ENCODE assay signal across 15 mouse cellular contexts in genomic region chr11:98018222-98018621, GRCm38 (mm10). TPM values are rescaled to one million over a fixed set of nuclear protein-coding genes. Genes with fewer than 3 reads are reported as not detected.
DNase-seq lines count a peak whose midpoint lies in the region; ATAC-seq and TF ChIP-seq lines count a peak whose summit lies in the region.
"Had no signal": no experiment of that assay in that cellular context is flagged by ENCODE, and none has a peak within 500 bp of the region (broad histone marks: within the 10 kb centered on the region; RNA-seq: fewer than 3 reads in every experiment).

No protein-coding gene starts in this region.

- TF ChIP-seq CTCF in left cerebral cortex, adult 2 months (IDR thresholded peaks at IDR 0.05): no peak

- H3K36me3 ChIP-seq in forebrain, embryonic 10.5 days (replicated peaks): peaks cover 44% of the 10 kb centered on the region
- peaks cover 16% of the 10 kb centered on the region for H3K36me3 ChIP-seq in forebrain, embryonic 16.5 days (ENCODE audit: control insufficient read depth, insufficient read depth)
- H3K36me3 ChIP-seq in forebrain, embryonic 15.5 days: peaks cover 42% of the 10 kb centered on the region
- H3K36me3 ChIP-seq in midbrain, embryonic 14.5 days (ENCODE audit: control insufficient read depth, insufficient read depth, low read length): peaks cover 50% of the 10 kb centered on the region
- H3K36me3 ChIP-seq: stomach, embryonic 15.5 days had no signal

- WGBS in forebrain, embryonic 10.5 days: 78% methylated on average over 6 of the region's 6 CpGs
- WGBS in forebrain, embryonic 16.5 days: 66% methylated on average over 6 of the region's 6 CpGs
- 74% methylated on average over 6 of the region's 6 CpGs for WGBS in forebrain, embryonic 15.5 days
- 65% methylated on average over 6 of the region's 6 CpGs for WGBS in midbrain, embryonic 14.5 days

- H3K4me2 ChIP-seq in forebrain, embryonic 16.5 days (ENCODE audit: low read length): no peak overlapping the region
- H3K4me2 ChIP-seq in forebrain, embryonic 15.5 days (replicated peaks): no peak overlapping the region
- 0 out of 2 replicates have a peak overlapping the region, but pooled peaks have one; percentile 10 for H3K4me2 ChIP-seq in midbrain, embryonic 14.5 days (ENCODE audit: low read length)
- H3K4me2 ChIP-seq: stomach, embryonic 15.5 days had no signal

- no peak overlapping the region for H3K9ac ChIP-seq in forebrain, embryonic 16.5 days (replicated peaks; ENCODE audit: low read depth, low read length)
- H3K9ac ChIP-seq in forebrain, embryonic 15.5 days (replicated peaks): peak overlapping the region; percentile 22; the same call in 1 of the 2 replicates
- no peak overlapping the region; the same call in 1 of the 2 replicates for H3K9ac ChIP-seq in midbrain, embryonic 14.5 days (replicated peaks; ENCODE audit: low read length)
- H3K9ac ChIP-seq: liver, embryonic 14.5 days; stomach, embryonic 15.5 days had no signal

- H3K9me3 ChIP-seq in forebrain, embryonic 10.5 days: no peaks in the 10 kb centered on the region
- no peaks in the 10 kb centered on the region for H3K9me3 ChIP-seq in forebrain, embryonic 16.5 days (ENCODE audit: control insufficient read depth, low read length)
- no peaks in the 10 kb centered on the region for H3K9me3 ChIP-seq in forebrain, embryonic 15.5 days
- H3K9me3 ChIP-seq in midbrain, embryonic 14.5 days (ENCODE audit: control insufficient read depth, low read length): no peaks in the 10 kb centered on the region
- H3K9me3 ChIP-seq: stomach, embryonic 15.5 days had no signal

- intact Hi-C loops in left cerebral cortex, adult 2 months (cut with DNase I): no loop called here
- intact Hi-C loops in left cerebral cortex, postnatal 25 days (cut with DNase I): no loop called here

- ATAC-seq in forebrain, embryonic 16.5 days: no peak
- ATAC-seq in forebrain, embryonic 15.5 days (replicated peaks): no peak
- no peak for ATAC-seq in midbrain, embryonic 14.5 days (ENCODE audit: low FRiP score, low TSS enrichment)
- ATAC-seq: intestine, embryonic 16.5 days; Patski had no signal

- H3K27me3 ChIP-seq in forebrain, embryonic 10.5 days (ENCODE audit: poor library complexity, severe bottlenecking): peaks cover 34% of the 10 kb centered on the region
- no peaks in the 10 kb centered on the region for H3K27me3 ChIP-seq in forebrain, embryonic 16.5 days (replicated peaks; ENCODE audit: control insufficient read depth, insufficient read depth, low read length)
- no peaks in the 10 kb centered on the region for H3K27me3 ChIP-seq in forebrain, embryonic 15.5 days
- H3K27me3 ChIP-seq in midbrain, embryonic 14.5 days (ENCODE audit: control insufficient read depth, insufficient read depth, low read length): no peaks in the 10 kb centered on the region
- H3K27me3 ChIP-seq: Patski; stomach, embryonic 15.5 days had no signal

- H3K4me1 ChIP-seq in forebrain, embryonic 10.5 days: peaks cover 54% of the 10 kb centered on the region
- peaks cover 37% of the 10 kb centered on the region for H3K4me1 ChIP-seq in forebrain, embryonic 16.5 days (replicated peaks; ENCODE audit: control insufficient read depth, insufficient read depth, low read length)
- H3K4me1 ChIP-seq in forebrain, embryonic 15.5 days: peaks cover 44% of the 10 kb centered on the region
- H3K4me1 ChIP-seq in midbrain, embryonic 14.5 days (ENCODE audit: control insufficient read depth, insufficient read depth, low read length): peaks cover 33% of the 10 kb centered on the region

- DNase-seq in forebrain, embryonic 10.5 days (ENCODE audit: extremely low spot score, low spot score): no peak
- no peak for DNase-seq in left cerebral cortex, adult 2 months (ENCODE audit: extremely low spot score in 1 of 2, low spot score in 2 of 2)
- DNase-seq in left cerebral cortex, postnatal 25 days (ENCODE audit: low spot score in 2 of 2): no peak
- DNase-seq in midbrain, embryonic 14.5 days: no peak
- DNase-seq in Muller cell, postnatal 12 days (ENCODE audit: inconsistent ontology term): no peak
- no peak for DNase-seq in adrenal gland, postnatal 14 days
- DNase-seq: cerebellum, adult 8-10 months had no signal

- H3K27ac ChIP-seq in forebrain, embryonic 10.5 days: peak overlapping the region; percentile 62
- H3K27ac ChIP-seq in forebrain, embryonic 16.5 days (ENCODE audit: low read length): no peak overlapping the region
- peak overlapping the region; percentile 71 for H3K27ac ChIP-seq in left cerebral cortex, adult 2 months
- no peak overlapping the region for H3K27ac ChIP-seq in forebrain, embryonic 15.5 days (replicated peaks)
- 0 out of 2 replicates have a peak overlapping the region, but pooled peaks have one; percentile 55 for H3K27ac ChIP-seq in midbrain, embryonic 14.5 days (replicated peaks; ENCODE audit: low read depth, low read length)
- H3K27ac ChIP-seq: kidney, postnatal 0 days; liver, embryonic 14.5 days; macrophage; stomach, embryonic 15.5 days had no signal

- peak overlapping the region; percentile 18; the same call in 1 of the 2 replicates for H3K4me3 ChIP-seq in forebrain, embryonic 10.5 days
- no peak overlapping the region for H3K4me3 ChIP-seq in forebrain, embryonic 16.5 days (replicated peaks; ENCODE audit: low read length)
- peak overlapping the region; percentile 26; the same call in 1 of the 2 replicates for H3K4me3 ChIP-seq in left cerebral cortex, adult 2 months
- H3K4me3 ChIP-seq in forebrain, embryonic 15.5 days: no peak overlapping the region
- H3K4me3 ChIP-seq in midbrain, embryonic 14.5 days (replicated peaks; ENCODE audit: low read depth, low read length): no peak overlapping the region
- H3K4me3 ChIP-seq: stomach, embryonic 15.5 days had no signal

RNA-seq across cellular contexts. Expression of gene Cacnb1, which starts 4.6 kb away (rescaled TPM):
- polyA plus RNA-seq in forebrain, embryonic 10.5 days (2016; fragmentation: Nextera tagmentation; extraction: Ambion mirVana): 5.3 and 6.0 TPM in 2 replicates
- 39.0 and 52.1 TPM in 2 replicates for polyA plus RNA-seq in forebrain, embryonic 16.5 days (2015; fragmentation: Nextera tagmentation; extraction: Ambion mirVana)
- total RNA-seq in left cerebral cortex, adult 2 months (2021): 100 to 1,000 TPM; 150 to 170 TPM
- 100 to 1,000 TPM; 155 to 167 TPM for total RNA-seq in left cerebral cortex, postnatal 25 days (2021)
- polyA plus RNA-seq in forebrain, embryonic 15.5 days (2015; fragmentation: Nextera tagmentation; extraction: Ambion mirVana): 40.7 and 41.5 TPM in 2 replicates
- 40.6 and 61.2 TPM in 2 replicates for polyA plus RNA-seq in midbrain, embryonic 14.5 days (2014; fragmentation: Nextera tagmentation; extraction: Ambion mirVana)
- total RNA-seq in adrenal gland, postnatal 14 days (2021): 7.8 and 10.4 TPM in 2 replicates

RNA-seq across cellular contexts. Expression of gene Rpl19, which starts 8.3 kb away (rescaled TPM):
- polyA plus RNA-seq in forebrain, embryonic 10.5 days (2016; fragmentation: Nextera tagmentation; extraction: Ambion mirVana): 1,192 and 1,195 TPM in 2 replicates
- 652 and 659 TPM in 2 replicates for polyA plus RNA-seq in forebrain, embryonic 16.5 days (2015; fragmentation: Nextera tagmentation; extraction: Ambion mirVana)
- 100 to 1,000 TPM; 560 to 591 TPM for total RNA-seq in left cerebral cortex, adult 2 months (2021)
- 100 to 1,000 TPM; 560 to 589 TPM for total RNA-seq in left cerebral cortex, postnatal 25 days (2021)
- 667 and 700 TPM in 2 replicates for polyA plus RNA-seq in forebrain, embryonic 15.5 days (2015; fragmentation: Nextera tagmentation; extraction: Ambion mirVana)
- 685 and 710 TPM in 2 replicates for polyA plus RNA-seq in midbrain, embryonic 14.5 days (2014; fragmentation: Nextera tagmentation; extraction: Ambion mirVana)
- total RNA-seq in adrenal gland, postnatal 14 days (2021): 1,235 and 1,395 TPM in 2 replicates

RNA-seq across cellular contexts. Expression of gene Arl5c, which starts 22.2 kb away (rescaled TPM):
- polyA plus RNA-seq in forebrain, embryonic 10.5 days (2016; fragmentation: Nextera tagmentation; extraction: Ambion mirVana): 15.2 and 17.6 TPM in 2 replicates
- polyA plus RNA-seq in forebrain, embryonic 16.5 days (2015; fragmentation: Nextera tagmentation; extraction: Ambion mirVana): 4.6 and 6.4 TPM in 2 replicates
- total RNA-seq in left cerebral cortex, adult 2 months (2021): 1 to 10 TPM; 1.2 TPM
- 1 to 10 TPM in 1 of 2 experiments, under 1 TPM in 1; 0.89 to 1.7 TPM for total RNA-seq in left cerebral cortex, postnatal 25 days (2021)
- polyA plus RNA-seq in forebrain, embryonic 15.5 days (2015; fragmentation: Nextera tagmentation; extraction: Ambion mirVana): 6.9 and 7.0 TPM in 2 replicates
- 7.1 and 12.1 TPM in 2 replicates for polyA plus RNA-seq in midbrain, embryonic 14.5 days (2014; fragmentation: Nextera tagmentation; extraction: Ambion mirVana)
- 1.1 and 4.4 TPM in 2 replicates for total RNA-seq in adrenal gland, postnatal 14 days (2021)

RNA-seq across cellular contexts. Expression of gene Plxdc1, which starts 32.0 kb away (rescaled TPM):
- polyA plus RNA-seq in forebrain, embryonic 10.5 days (2016; fragmentation: Nextera tagmentation; extraction: Ambion mirVana): 0.11 and 0.16 TPM in 2 replicates
- polyA plus RNA-seq in forebrain, embryonic 16.5 days (2015; fragmentation: Nextera tagmentation; extraction: Ambion mirVana): 0.72 and 0.96 TPM in 2 replicates
- 10 to 100 TPM; 35.2 to 37.1 TPM for total RNA-seq in left cerebral cortex, adult 2 months (2021)
- 10 to 100 TPM; 22.0 to 22.4 TPM for total RNA-seq in left cerebral cortex, postnatal 25 days (2021)
- polyA plus RNA-seq in forebrain, embryonic 15.5 days (2015; fragmentation: Nextera tagmentation; extraction: Ambion mirVana): 0.65 and 0.89 TPM in 2 replicates
- polyA plus RNA-seq in midbrain, embryonic 14.5 days (2014; fragmentation: Nextera tagmentation; extraction: Ambion mirVana): 0.96 and 1.2 TPM in 2 replicates
- total RNA-seq in adrenal gland, postnatal 14 days (2021): 4.3 and 4.8 TPM in 2 replicates

RNA-seq across cellular contexts. Expression of gene Stac2, which starts 35.0 kb away (rescaled TPM):
- polyA plus RNA-seq in forebrain, embryonic 10.5 days (2016; fragmentation: Nextera tagmentation; extraction: Ambion mirVana): 0.32 and 0.42 TPM in 2 replicates
- polyA plus RNA-seq in forebrain, embryonic 16.5 days (2015; fragmentation: Nextera tagmentation; extraction: Ambion mirVana): 3.4 and 5.4 TPM in 2 replicates
- total RNA-seq in left cerebral cortex, adult 2 months (2021): 10 to 100 TPM; 97.3 to 99.9 TPM
- 10 to 100 TPM; 63.4 to 76.9 TPM for total RNA-seq in left cerebral cortex, postnatal 25 days (2021)
- polyA plus RNA-seq in forebrain, embryonic 15.5 days (2015; fragmentation: Nextera tagmentation; extraction: Ambion mirVana): 2.9 and 3.2 TPM in 2 replicates
- 2.9 and 4.1 TPM in 2 replicates for polyA plus RNA-seq in midbrain, embryonic 14.5 days (2014; fragmentation: Nextera tagmentation; extraction: Ambion mirVana)
- 3.1 and 3.7 TPM in 2 replicates for total RNA-seq in adrenal gland, postnatal 14 days (2021)
- polyA plus RNA-seq: liver, embryonic 14.5 days had no signal

Comparison
In these comparisons a context has a peak if more than half of its experiments do, and no peak if none do; other contexts are left out.
1. H3K27ac ChIP-seq: peak in forebrain, embryonic 10.5 days (single experiment), left cerebral cortex, adult 2 months (single experiment) and midbrain, embryonic 14.5 days (single experiment); none in forebrain, embryonic 16.5 days (single experiment) and forebrain, embryonic 15.5 days (single experiment).
2. H3K4me3 ChIP-seq: peak in forebrain, embryonic 10.5 days (single experiment) and left cerebral cortex, adult 2 months (single experiment); none in forebrain, embryonic 16.5 days (single experiment), forebrain, embryonic 15.5 days (single experiment) and midbrain, embryonic 14.5 days (single experiment).